Comparison of ENCODE assay signal across 15 mouse cellular contexts in genomic region chr6:23353480-23353879, GRCm38 (mm10).
DNase-seq lines count a peak whose midpoint lies in the region; ATAC-seq and TF ChIP-seq lines count a peak whose summit lies in the region.
"Had no signal": no experiment of that assay in that cellular context is flagged by ENCODE, and none has a peak within 500 bp of the region (broad histone marks: within the 10 kb centered on the region; RNA-seq: fewer than 3 reads in every experiment).

No protein-coding gene starts in this region.

- H3K9ac ChIP-seq in heart, adult 2 months (ENCODE audit: low read depth, low read length) = no peak overlapping the region
- no peak overlapping the region for H3K9ac ChIP-seq in hindbrain, embryonic 11.5 days (ENCODE audit: low read depth, low read length)
- no peak overlapping the region for H3K9ac ChIP-seq in midbrain, embryonic 14.5 days (replicated peaks; ENCODE audit: low read length)
- H3K9ac ChIP-seq: limb, embryonic 15.5 days had no signal

- no peak overlapping the region for H3K4me3 ChIP-seq in heart, embryonic 10.5 days
- no peak overlapping the region for H3K4me3 ChIP-seq in heart, adult 2 months
- H3K4me3 ChIP-seq in hindbrain, embryonic 11.5 days (ENCODE audit: low read depth, low read length) = no peak overlapping the region
- no peak overlapping the region for H3K4me3 ChIP-seq in midbrain, embryonic 14.5 days (replicated peaks; ENCODE audit: low read depth, low read length)
- H3K4me3 ChIP-seq: limb, embryonic 15.5 days had no signal

- peak; percentile 81 for ATAC-seq in hindbrain, embryonic 11.5 days (ENCODE audit: low FRiP score)
- peak; percentile 70; the same call in 1 of the 2 replicates for ATAC-seq in midbrain, embryonic 14.5 days (ENCODE audit: low FRiP score, low TSS enrichment)
- no peak for ATAC-seq in erythroblast, adult 5-6 weeks (replicated peaks; ENCODE audit: low FRiP score, poor library complexity, severe bottlenecking)
- ATAC-seq: intestine, embryonic 16.5 days had no signal

- intact Hi-C loops in heart, adult 2 months (cut with DNase I) = no loop called here
- intact Hi-C loops in heart, postnatal 25 days (cut with DNase I) = no loop called here

- 11% methylated on average over 7 of the region's 7 CpGs for WGBS in heart, embryonic 10.5 days
- 18% methylated on average over 7 of the region's 7 CpGs for WGBS in heart, adult 2 months
- 7% methylated on average over 7 of the region's 7 CpGs for WGBS in hindbrain, embryonic 11.5 days
- 3% methylated on average over 7 of the region's 7 CpGs for WGBS in midbrain, embryonic 14.5 days

- peak; percentile 74 for DNase-seq in heart, embryonic 10.5 days (ENCODE audit: low spot score)
- no peak for DNase-seq in heart, adult 2 months
- DNase-seq in embryo, embryonic 10 days (ENCODE audit: low spot score) = peak; percentile 74
- peak; percentile 33 for DNase-seq in hindbrain, embryonic 11.5 days (ENCODE audit: low spot score)
- DNase-seq in midbrain, embryonic 14.5 days = peak; percentile 59
- DNase-seq in heart, postnatal 25 days (ENCODE audit: low spot score) = no peak
- no peak for DNase-seq in layer of hippocampus, postnatal 14 days (ENCODE audit: low spot score in 2 of 2)
- DNase-seq: lung, postnatal 36 days; spleen, adult 18-20 months; thymus, adult 2 months had no signal

- no peak for TF ChIP-seq EP300 in heart, adult 2 months (IDR thresholded peaks at IDR 0.05; ENCODE audit: insufficient read depth, low read depth, low read length)

- H3K79me2 ChIP-seq in heart, adult 2 months (replicated peaks; ENCODE audit: control insufficient read depth, insufficient read depth, low read length) = no peaks in the 10 kb centered on the region

- H3K36me3 ChIP-seq in heart, embryonic 10.5 days = no peaks in the 10 kb centered on the region
- H3K36me3 ChIP-seq in heart, adult 2 months (ENCODE audit: control insufficient read depth, insufficient read depth, low read length) = no peaks in the 10 kb centered on the region
- H3K36me3 ChIP-seq in hindbrain, embryonic 11.5 days (ENCODE audit: control insufficient read depth, insufficient read depth, low read length) = no peaks in the 10 kb centered on the region
- no peaks in the 10 kb centered on the region for H3K36me3 ChIP-seq in midbrain, embryonic 14.5 days (ENCODE audit: control insufficient read depth, insufficient read depth, low read length)
- H3K36me3 ChIP-seq: G1E; limb, embryonic 15.5 days had no signal

- no peaks in the 10 kb centered on the region for H3K9me3 ChIP-seq in heart, embryonic 10.5 days
- H3K9me3 ChIP-seq in hindbrain, embryonic 11.5 days (ENCODE audit: control insufficient read depth, low read length) = no peaks in the 10 kb centered on the region
- H3K9me3 ChIP-seq in midbrain, embryonic 14.5 days (ENCODE audit: control insufficient read depth, low read length) = no peaks in the 10 kb centered on the region
- H3K9me3 ChIP-seq: G1E; limb, embryonic 15.5 days had no signal

- H3K27me3 ChIP-seq in heart, embryonic 10.5 days (ENCODE audit: insufficient read depth, poor library complexity, severe bottlenecking) = no peaks in the 10 kb centered on the region
- no peaks in the 10 kb centered on the region for H3K27me3 ChIP-seq in heart, adult 2 months (ENCODE audit: control insufficient read depth, insufficient read depth, low read length)
- H3K27me3 ChIP-seq in hindbrain, embryonic 11.5 days (ENCODE audit: control insufficient read depth, insufficient read depth, low read length) = no peaks in the 10 kb centered on the region
- H3K27me3 ChIP-seq in midbrain, embryonic 14.5 days (ENCODE audit: control insufficient read depth, insufficient read depth, low read length) = no peaks in the 10 kb centered on the region
- H3K27me3 ChIP-seq: limb, embryonic 15.5 days had no signal

- H3K27ac ChIP-seq in heart, embryonic 10.5 days = no peak overlapping the region
- no peak overlapping the region for H3K27ac ChIP-seq in heart, adult 2 months
- no peak overlapping the region for H3K27ac ChIP-seq in hindbrain, embryonic 11.5 days (ENCODE audit: low read depth, low read length)
- H3K27ac ChIP-seq in midbrain, embryonic 14.5 days (replicated peaks; ENCODE audit: low read depth, low read length) = no peak overlapping the region
- H3K27ac ChIP-seq: limb, embryonic 15.5 days had no signal

- TF ChIP-seq POLR2A in heart, adult 2 months (IDR thresholded peaks at IDR 0.05; ENCODE audit: insufficient read depth, low read depth, low read length) = no peak

- H3K4me2 ChIP-seq in hindbrain, embryonic 11.5 days (replicated peaks; ENCODE audit: low read depth, low read length) = no peak overlapping the region
- H3K4me2 ChIP-seq in midbrain, embryonic 14.5 days (ENCODE audit: low read length) = no peak overlapping the region
- H3K4me2 ChIP-seq: heart, embryonic 11.5 days; limb, embryonic 15.5 days had no signal

- no peak for TF ChIP-seq CTCF in heart, adult 2 months (IDR thresholded peaks at IDR 0.05)

- no peaks in the 10 kb centered on the region for H3K4me1 ChIP-seq in heart, embryonic 10.5 days
- no peaks in the 10 kb centered on the region for H3K4me1 ChIP-seq in heart, adult 2 months (ENCODE audit: control insufficient read depth, insufficient read depth, low read length)
- H3K4me1 ChIP-seq in hindbrain, embryonic 11.5 days (replicated peaks; ENCODE audit: control insufficient read depth, insufficient read depth, low read length) = no peaks in the 10 kb centered on the region
- no peaks in the 10 kb centered on the region for H3K4me1 ChIP-seq in midbrain, embryonic 14.5 days (ENCODE audit: control insufficient read depth, insufficient read depth, low read length)
- H3K4me1 ChIP-seq: limb, embryonic 15.5 days had no signal

Comparison
In these comparisons a context has a peak if more than half of its experiments do, and no peak if none do; other contexts are left out.
1. DNase-seq: peak in heart, embryonic 10.5 days (single experiment), embryo, embryonic 10 days (single experiment), hindbrain, embryonic 11.5 days (single experiment) and midbrain, embryonic 14.5 days (single experiment); none in heart, adult 2 months (0 of 2), heart, postnatal 25 days (single experiment) and layer of hippocampus, postnatal 14 days (0 of 2).